Mouse (Mus musculus): Measurements from ENCODE around the gene Plin5. TPM values are rescaled to one million over a fixed set of nuclear protein-coding genes. Genes with fewer than 3 reads are reported as not detected.
A peak's percentile ranks its signal among the peaks of the same experiment; 100 is the strongest.

The Plin5 gene
- total and polyA plus RNA-seq, 3 experiments: not detected

DNA sequence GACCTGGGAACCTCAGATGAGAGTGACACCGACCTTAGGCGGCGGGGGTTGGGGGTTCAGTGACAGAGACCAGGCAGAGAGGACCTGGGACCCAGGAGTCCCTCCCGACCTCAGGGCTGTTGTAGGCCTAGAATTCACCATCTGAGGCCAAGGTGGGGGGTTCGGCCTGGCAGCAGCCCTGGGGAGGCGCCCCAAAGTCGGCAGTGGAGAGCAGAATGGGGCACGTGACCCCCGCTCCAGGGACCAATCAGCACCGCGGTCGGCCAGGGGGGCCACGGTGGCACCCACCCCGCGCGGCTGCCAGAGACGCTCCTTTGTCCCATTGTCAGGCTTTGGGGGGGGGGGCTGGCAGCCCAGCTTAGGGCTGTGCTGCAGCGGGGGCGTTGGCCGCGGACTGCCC, 22.0 kb upstream of the Plin5 start:
- peaks cover 0 to 5% of the 10 kb centered on the region in 2 experiments; a peak in 2 of 4 replicates for H3K4me1 ChIP-seq (ENCODE audit: control insufficient read depth in 1 of 2, insufficient read depth in 2 of 2, low read length in 2 of 2)
- no peaks in the 10 kb centered on the region for H3K36me3 ChIP-seq (ENCODE audit: control insufficient read depth in 1 of 2, insufficient read depth in 2 of 2, low read length in 2 of 2)
- H3K27ac ChIP-seq (ENCODE audit: control insufficient read depth, low read depth, low read length): 0 out of 2 replicates have a peak overlapping the region, but pooled peaks have one; percentile 6
- TF ChIP-seq USF2 (IDR thresholded peaks at IDR 0.05; ENCODE audit: borderline replicate concordance in 1 of 2, insufficient read depth in 1 of 2, low read depth in 1 of 2, low read length in 2 of 2) (peak in 1 of 2 experiments; percentile 77; a peak in 2 of 4 replicates), ZNF384 (IDR thresholded peaks at IDR 0.05; ENCODE audit: low read depth, low read length) (no peak), ZC3H11A (IDR thresholded peaks at IDR 0.05; ENCODE audit: low read depth, low read length) (no peak), MXI1 (IDR thresholded peaks at IDR 0.05; ENCODE audit: low read depth, low read length) (no peak), CHD1 (IDR thresholded peaks at IDR 0.05; ENCODE audit: low read depth, low read length) (no peak), USF1 (IDR thresholded peaks at IDR 0.05; ENCODE audit: low read depth, low read length) (peak; percentile 96), SMC3 (IDR thresholded peaks at IDR 0.05; ENCODE audit: low read depth, low read length) (no peak), RCOR1 (IDR thresholded peaks at IDR 0.05; ENCODE audit: low read depth, low read length) (no peak), BHLHE40 (IDR thresholded peaks at IDR 0.05; ENCODE audit: borderline replicate concordance, low read depth, low read length) (peak; percentile 81), GABPA (IDR thresholded peaks at IDR 0.05; ENCODE audit: low read depth, low read length) (no peak), RAD21 (IDR thresholded peaks at IDR 0.05; ENCODE audit: low read depth, low read length) (no peak), MAFK (IDR thresholded peaks at IDR 0.05; ENCODE audit: borderline replicate concordance, low read depth, low read length) (no peak), GATA1 (IDR thresholded peaks at IDR 0.05; ENCODE audit: low read depth, low read length) (no peak), NRF1 (IDR thresholded peaks at IDR 0.05; ENCODE audit: insufficient read depth, low read depth, low read length, poor library complexity, severe bottlenecking) (no peak), ZMIZ1 (IDR thresholded peaks at IDR 0.05; ENCODE audit: low read depth, low read length) (no peak), ELF1 (IDR thresholded peaks at IDR 0.05; ENCODE audit: low read depth, low read length) (no peak), JUND (IDR thresholded peaks at IDR 0.05; ENCODE audit: low read depth, low read length) (no peak), SIN3A (IDR thresholded peaks at IDR 0.05; ENCODE audit: low read length) (no peak)
- H3K9ac ChIP-seq (ENCODE audit: control insufficient read depth, low read depth, low read length, poor library complexity, severe bottlenecking): peak overlapping the region; percentile 67
- H3K9me3 ChIP-seq (replicated peaks; ENCODE audit: insufficient read depth, low read length): no peaks in the 10 kb centered on the region
- H3K79me2 ChIP-seq (ENCODE audit: control insufficient read depth, insufficient read depth, low read length, poor library complexity): peaks cover 6% of the 10 kb centered on the region; the same call in 1 of the 2 replicates
- H3K4me3 ChIP-seq (ENCODE audit: control insufficient read depth in 1 of 2, insufficient read depth in 1 of 2, low read depth in 2 of 2, low read length in 2 of 2): peak overlapping the region; percentile 62 to 87
- peak; percentile 42 for DNase-seq (ENCODE audit: low read depth, low spot score)
- no peaks in the 10 kb centered on the region for H3K27me3 ChIP-seq (ENCODE audit: control insufficient read depth in 1 of 2, insufficient read depth in 2 of 2, low read length in 2 of 2)

DNA sequence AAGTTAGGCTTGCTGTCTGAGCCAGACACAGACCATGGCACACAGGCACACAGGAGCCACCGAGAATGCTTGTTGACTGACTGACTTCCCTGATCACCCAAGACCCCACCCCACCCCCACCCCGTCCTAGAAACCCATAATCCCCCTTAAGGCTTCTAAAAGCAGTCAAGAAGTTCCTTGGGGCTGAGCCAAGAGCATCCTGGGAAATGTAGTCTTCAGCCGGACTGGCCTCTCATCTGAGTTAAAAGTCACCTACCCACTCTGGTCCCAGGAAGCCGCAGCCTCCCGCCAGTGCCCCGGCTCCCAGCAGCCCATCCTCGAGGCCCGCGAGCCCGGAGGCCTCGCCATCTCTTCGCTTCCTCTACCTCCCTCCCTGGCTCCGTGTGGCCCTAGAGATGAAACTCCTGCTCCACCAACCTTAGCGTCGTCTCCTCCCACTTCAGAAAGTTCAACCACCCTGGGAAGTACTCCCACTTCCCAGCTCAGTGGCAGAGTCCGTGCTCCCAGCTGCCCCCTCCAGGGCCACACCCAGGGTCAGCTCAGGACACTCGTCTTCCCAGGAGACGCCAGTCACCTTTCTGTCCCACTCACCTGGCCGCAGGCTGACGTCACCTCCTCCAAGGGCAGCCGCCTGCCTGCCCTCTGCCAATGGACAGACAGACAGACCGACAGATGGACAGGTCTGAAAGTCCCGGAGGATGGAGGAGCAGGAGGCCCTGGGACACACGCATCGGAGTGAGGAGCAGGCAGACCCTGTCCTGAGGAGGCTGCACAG, 20.6 kb upstream of the Plin5 start:
- H3K4me1 ChIP-seq (ENCODE audit: control insufficient read depth in 1 of 2, insufficient read depth in 2 of 2, low read length in 2 of 2): peaks cover 0 to 7% of the 10 kb centered on the region in 2 experiments; a peak in 2 of 4 replicates
- peak; percentile 75 for TF ChIP-seq HCFC1 (IDR thresholded peaks at IDR 0.05; ENCODE audit: low read depth, low read length)
- TF ChIP-seq MYB (IDR thresholded peaks at IDR 0.05; ENCODE audit: low read depth, low read length): no peak

More for the DNA sequence above, 20.6 kb upstream of the Plin5 start:
- Histone ChIP-seq H3K9ac (ENCODE audit: control insufficient read depth, low read depth, low read length, poor library complexity, severe bottlenecking) (no peak overlapping the region), H3K9me3 (replicated peaks; ENCODE audit: insufficient read depth, low read length) (no peaks in the 10 kb centered on the region), H3K4me3 (ENCODE audit: control insufficient read depth in 1 of 2, insufficient read depth in 1 of 2, low read depth in 2 of 2, low read length in 2 of 2) (no peak overlapping the region), H3K27ac (ENCODE audit: control insufficient read depth, low read depth, low read length) (no peak overlapping the region), H3K79me2 (ENCODE audit: control insufficient read depth, insufficient read depth, low read length, poor library complexity) (peaks cover 6% of the 10 kb centered on the region; the same call in 1 of the 2 replicates), H3K36me3 (ENCODE audit: control insufficient read depth in 1 of 2, insufficient read depth in 2 of 2, low read length in 2 of 2) (peaks cover 0 to 1% of the 10 kb centered on the region in 2 experiments; a peak in 1 of 4 replicates), H3K27me3 (ENCODE audit: control insufficient read depth in 1 of 2, insufficient read depth in 2 of 2, low read length in 2 of 2) (no peaks in the 10 kb centered on the region)
- DNase-seq (ENCODE audit: low read depth, low spot score): no peak
